Comparison of ENCODE assay signal across 10 mouse cellular contexts in genomic region chr3:95124972-95125371, GRCm38 (mm10). TPM values are rescaled to one million over a fixed set of nuclear protein-coding genes. Genes with fewer than 3 reads are reported as not detected.
A peak's percentile ranks its signal among the peaks of the same experiment; 100 is the strongest.
DNase-seq lines count a peak whose midpoint lies in the region; ATAC-seq lines count a peak whose summit lies in the region.
"Had no signal": no experiment of that assay in that cellular context is flagged by ENCODE, and none has a peak within 500 bp of the region (broad histone marks: within the 10 kb centered on the region; RNA-seq: fewer than 3 reads in every experiment).

No protein-coding gene starts in this region.

- no peak for ATAC-seq in hindbrain, embryonic 15.5 days (ENCODE audit: low FRiP score, low read depth)
- peak; percentile 20; the same call in 1 of the 2 replicates for ATAC-seq in intestine, embryonic 16.5 days
- ATAC-seq in stomach, embryonic 16.5 days (ENCODE audit: insufficient read depth, low FRiP score), result peak; percentile 54; the same call in 1 of the 2 replicates
- ATAC-seq in inflammation-experienced regulatory T-cells, adult 6 months, result no peak
- no peak for ATAC-seq in monocyte, adult 5-6 weeks (replicated peaks; ENCODE audit: insufficient number of reproducible peaks, low FRiP score, low TSS enrichment, poor library complexity, severe bottlenecking)

- H3K9me3 ChIP-seq in hindbrain, embryonic 15.5 days, result no peaks in the 10 kb centered on the region
- no peaks in the 10 kb centered on the region for H3K9me3 ChIP-seq in hindbrain, embryonic 10.5 days
- no peaks in the 10 kb centered on the region for H3K9me3 ChIP-seq in intestine, embryonic 16.5 days (ENCODE audit: control insufficient read depth, low read length)
- H3K9me3 ChIP-seq in stomach, embryonic 16.5 days (replicated peaks; ENCODE audit: control insufficient read depth, low read length), result no peaks in the 10 kb centered on the region
- H3K9me3 ChIP-seq: G1E had no signal

- 28% methylated on average over 5 of the region's 5 CpGs for WGBS in hindbrain, embryonic 15.5 days
- WGBS in hindbrain, embryonic 10.5 days, result 49% methylated on average over 5 of the region's 5 CpGs
- 22% methylated on average over 5 of the region's 5 CpGs for WGBS in intestine, embryonic 16.5 days
- WGBS in stomach, embryonic 16.5 days, result 13% methylated on average over 5 of the region's 5 CpGs

- H3K4me3 ChIP-seq in hindbrain, embryonic 15.5 days, result no peak overlapping the region
- H3K4me3 ChIP-seq in hindbrain, embryonic 10.5 days, result no peak overlapping the region
- H3K4me3 ChIP-seq in intestine, embryonic 16.5 days (ENCODE audit: low read length), result no peak overlapping the region
- H3K4me3 ChIP-seq in stomach, embryonic 16.5 days (replicated peaks; ENCODE audit: low read length), result no peak overlapping the region

- H3K27ac ChIP-seq in hindbrain, embryonic 15.5 days (replicated peaks), result 0 out of 2 replicates have a peak overlapping the region, but pooled peaks have one; percentile 10
- no peak overlapping the region for H3K27ac ChIP-seq in hindbrain, embryonic 10.5 days
- H3K27ac ChIP-seq in intestine, embryonic 16.5 days (ENCODE audit: low read length), result no peak overlapping the region
- H3K27ac ChIP-seq in stomach, embryonic 16.5 days (ENCODE audit: low read length), result peak overlapping the region; percentile 53

- H3K4me1 ChIP-seq in hindbrain, embryonic 15.5 days (replicated peaks), result peaks cover 10% of the 10 kb centered on the region; the same call in 1 of the 2 replicates
- H3K4me1 ChIP-seq in hindbrain, embryonic 10.5 days (replicated peaks), result no peaks in the 10 kb centered on the region; the same call in 1 of the 2 replicates
- peaks cover 5% of the 10 kb centered on the region for H3K4me1 ChIP-seq in intestine, embryonic 16.5 days (ENCODE audit: control insufficient read depth, insufficient read depth, low read length)
- peaks cover 11% of the 10 kb centered on the region for H3K4me1 ChIP-seq in stomach, embryonic 16.5 days (ENCODE audit: control insufficient read depth, insufficient read depth, low read length)

- peaks cover 36% of the 10 kb centered on the region for H3K36me3 ChIP-seq in hindbrain, embryonic 15.5 days
- peaks cover 57% of the 10 kb centered on the region for H3K36me3 ChIP-seq in hindbrain, embryonic 10.5 days
- H3K36me3 ChIP-seq in intestine, embryonic 16.5 days (ENCODE audit: control insufficient read depth, insufficient read depth, low read length), result peaks cover 20% of the 10 kb centered on the region
- peaks cover 11% of the 10 kb centered on the region; the same call in 1 of the 2 replicates for H3K36me3 ChIP-seq in stomach, embryonic 16.5 days (ENCODE audit: control insufficient read depth, insufficient read depth, low read length)

- H3K27me3 ChIP-seq in hindbrain, embryonic 15.5 days, result no peaks in the 10 kb centered on the region
- no peaks in the 10 kb centered on the region for H3K27me3 ChIP-seq in hindbrain, embryonic 10.5 days (ENCODE audit: insufficient read depth, poor library complexity, severe bottlenecking)
- H3K27me3 ChIP-seq in intestine, embryonic 16.5 days (replicated peaks; ENCODE audit: control insufficient read depth, insufficient read depth, low read length), result no peaks in the 10 kb centered on the region
- no peaks in the 10 kb centered on the region for H3K27me3 ChIP-seq in stomach, embryonic 16.5 days (ENCODE audit: control insufficient read depth, insufficient read depth, low read length)

- no peak for DNase-seq in hindbrain, embryonic 10.5 days (ENCODE audit: low spot score)
- peak; percentile 74 for DNase-seq in testis, postnatal 10 days (ENCODE audit: low spot score)
- no peak for DNase-seq in testis, postnatal 14 days (ENCODE audit: low spot score)

- H3K9ac ChIP-seq in hindbrain, embryonic 15.5 days, result no peak overlapping the region
- no peak overlapping the region for H3K9ac ChIP-seq in intestine, embryonic 16.5 days (ENCODE audit: low read depth, low read length)
- H3K9ac ChIP-seq in stomach, embryonic 16.5 days (ENCODE audit: low read length), result no peak overlapping the region

- no peak overlapping the region for H3K4me2 ChIP-seq in hindbrain, embryonic 15.5 days
- H3K4me2 ChIP-seq in intestine, embryonic 16.5 days (ENCODE audit: low read depth, low read length), result no peak overlapping the region
- H3K4me2 ChIP-seq in stomach, embryonic 16.5 days (ENCODE audit: low read depth, low read length), result no peak overlapping the region

RNA-seq across cellular contexts. Expression of gene Tmod4, which starts 0.7 kb away (rescaled TPM):
- 1.7 and 1.8 TPM in 2 replicates for polyA plus RNA-seq in hindbrain, embryonic 15.5 days (2015; fragmentation: Nextera tagmentation; extraction: Ambion mirVana)
- 0.95 and 1.3 TPM in 2 replicates for polyA plus RNA-seq in hindbrain, embryonic 10.5 days (2016; fragmentation: Nextera tagmentation; extraction: Ambion mirVana)
- 1.1 and 1.2 TPM in 2 replicates for polyA plus RNA-seq in intestine, embryonic 16.5 days (2015; fragmentation: Nextera tagmentation; extraction: Ambion mirVana)
- polyA plus RNA-seq in stomach, embryonic 16.5 days (2015; fragmentation: Nextera tagmentation; extraction: Ambion mirVana), result 2.2 and 7.3 TPM in 2 replicates
- 1 to 10 TPM; 1.8 to 2.5 (median 2.1) TPM for polyA plus RNA-seq in inflammation-experienced regulatory T-cells, adult 6 months (2017; shearing (Covaris generic))
- total RNA-seq in monocyte, adult 5-6 weeks (2017), result not detected in 3 replicates
- total RNA-seq: left cerebral cortex, postnatal 25 days had no signal

RNA-seq across cellular contexts. Expression of gene Scnm1, which starts 8.8 kb away (rescaled TPM):
- 84.0 and 88.6 TPM in 2 replicates for polyA plus RNA-seq in hindbrain, embryonic 15.5 days (2015; fragmentation: Nextera tagmentation; extraction: Ambion mirVana)
- 79.2 and 94.1 TPM in 2 replicates for polyA plus RNA-seq in hindbrain, embryonic 10.5 days (2016; fragmentation: Nextera tagmentation; extraction: Ambion mirVana)
- 56.9 and 62.2 TPM in 2 replicates for polyA plus RNA-seq in intestine, embryonic 16.5 days (2015; fragmentation: Nextera tagmentation; extraction: Ambion mirVana)
- 55.8 and 58.2 TPM in 2 replicates for polyA plus RNA-seq in stomach, embryonic 16.5 days (2015; fragmentation: Nextera tagmentation; extraction: Ambion mirVana)
- polyA plus RNA-seq in inflammation-experienced regulatory T-cells, adult 6 months (2017; shearing (Covaris generic)), result 100 to 1,000 TPM in 2 of 3 experiments, 10 to 100 TPM in 1; 81.4 to 113 (median 106) TPM
- 65.3 to 128 TPM (median 82.5 TPM) in 3 replicates for total RNA-seq in monocyte, adult 5-6 weeks (2017)

RNA-seq across cellular contexts. Expression of gene Lysmd1, which starts 8.9 kb away (rescaled TPM):
- 42.7 and 45.0 TPM in 2 replicates for polyA plus RNA-seq in hindbrain, embryonic 15.5 days (2015; fragmentation: Nextera tagmentation; extraction: Ambion mirVana)
- 13.4 and 17.2 TPM in 2 replicates for polyA plus RNA-seq in hindbrain, embryonic 10.5 days (2016; fragmentation: Nextera tagmentation; extraction: Ambion mirVana)
- 9.8 and 11.0 TPM in 2 replicates for polyA plus RNA-seq in intestine, embryonic 16.5 days (2015; fragmentation: Nextera tagmentation; extraction: Ambion mirVana)
- 13.7 and 14.5 TPM in 2 replicates for polyA plus RNA-seq in stomach, embryonic 16.5 days (2015; fragmentation: Nextera tagmentation; extraction: Ambion mirVana)
- 10 to 100 TPM; 14.6 to 32.0 (median 30.8) TPM for polyA plus RNA-seq in inflammation-experienced regulatory T-cells, adult 6 months (2017; shearing (Covaris generic))
- 4.1 to 5.9 TPM (median 5.7 TPM) in 3 replicates for total RNA-seq in monocyte, adult 5-6 weeks (2017)

RNA-seq across cellular contexts. Expression of gene Vps72, which starts 14.2 kb away (rescaled TPM):
- polyA plus RNA-seq in hindbrain, embryonic 15.5 days (2015; fragmentation: Nextera tagmentation; extraction: Ambion mirVana), result 167 and 176 TPM in 2 replicates
- polyA plus RNA-seq in hindbrain, embryonic 10.5 days (2016; fragmentation: Nextera tagmentation; extraction: Ambion mirVana), result 274 and 303 TPM in 2 replicates
- 110 and 120 TPM in 2 replicates for polyA plus RNA-seq in intestine, embryonic 16.5 days (2015; fragmentation: Nextera tagmentation; extraction: Ambion mirVana)
- 102 and 123 TPM in 2 replicates for polyA plus RNA-seq in stomach, embryonic 16.5 days (2015; fragmentation: Nextera tagmentation; extraction: Ambion mirVana)
- polyA plus RNA-seq in inflammation-experienced regulatory T-cells, adult 6 months (2017; shearing (Covaris generic)), result 10 to 100 TPM; 64.0 to 70.0 (median 66.7) TPM
- total RNA-seq in monocyte, adult 5-6 weeks (2017), result 43.2 to 86.5 TPM (median 55.3 TPM) in 3 replicates

RNA-seq across cellular contexts. Expression of gene Tnfaip8l2, which starts 17.2 kb away (rescaled TPM):
- polyA plus RNA-seq in hindbrain, embryonic 15.5 days (2015; fragmentation: Nextera tagmentation; extraction: Ambion mirVana), result 3.9 and 4.2 TPM in 2 replicates
- 2.1 and 2.9 TPM in 2 replicates for polyA plus RNA-seq in hindbrain, embryonic 10.5 days (2016; fragmentation: Nextera tagmentation; extraction: Ambion mirVana)
- 4.9 and 5.3 TPM in 2 replicates for polyA plus RNA-seq in intestine, embryonic 16.5 days (2015; fragmentation: Nextera tagmentation; extraction: Ambion mirVana)
- polyA plus RNA-seq in stomach, embryonic 16.5 days (2015; fragmentation: Nextera tagmentation; extraction: Ambion mirVana), result 5.4 and 6.5 TPM in 2 replicates
- 100 to 1,000 TPM; 180 to 236 (median 220) TPM for polyA plus RNA-seq in inflammation-experienced regulatory T-cells, adult 6 months (2017; shearing (Covaris generic))
- total RNA-seq in monocyte, adult 5-6 weeks (2017), result 63.2 to 73.9 TPM (median 73.1 TPM) in 3 replicates
- polyA plus RNA-seq: G1E had no signal

Comparison
In these comparisons a context has a peak if more than half of its experiments do, and no peak if none do; other contexts are left out.
1. H3K27ac ChIP-seq: peak in hindbrain, embryonic 15.5 days (single experiment) and stomach, embryonic 16.5 days (single experiment); none in hindbrain, embryonic 10.5 days (single experiment) and intestine, embryonic 16.5 days (single experiment).
2. ATAC-seq: peak in intestine, embryonic 16.5 days (single experiment) and stomach, embryonic 16.5 days (single experiment); none in hindbrain, embryonic 15.5 days (single experiment), inflammation-experienced regulatory T-cells, adult 6 months (single experiment) and monocyte, adult 5-6 weeks (single experiment).